ENCODE assay signal across 1 mouse cellular context in the genomic region with DNA sequence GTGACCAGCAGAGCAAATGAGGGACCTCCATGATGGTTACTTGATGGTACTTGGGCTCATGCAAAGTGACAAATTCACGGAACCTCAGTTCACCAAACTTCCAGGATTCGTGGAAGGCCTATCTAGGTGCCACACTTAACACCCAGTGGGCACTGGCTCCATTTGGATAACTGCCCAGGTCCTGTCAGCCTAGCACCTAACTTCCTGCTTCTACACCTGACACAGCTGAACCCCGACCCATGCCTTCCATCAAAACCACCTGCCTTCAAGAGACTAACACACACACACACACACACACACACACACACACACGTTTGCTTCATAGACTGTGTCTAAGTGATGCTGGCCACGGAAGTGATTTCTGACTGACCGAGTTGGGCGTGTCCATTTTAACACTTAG.
TF ChIP-seq lines count a peak whose summit lies in the region.

No protein-coding gene starts in this region.

TF ChIP-seq in MEL, 35 proteins besides CTCF, POLR2A, EP300 and RAD21 (continued from another document):
- TF ChIP-seq NELFE (IDR thresholded peaks at IDR 0.05; ENCODE audit: low read depth, low read length) (no peak), UBTF (IDR thresholded peaks at IDR 0.05; ENCODE audit: borderline replicate concordance, insufficient read depth, low read depth, low read length) (no peak)
TF ChIP-seq in MEL: peak in this region for 0.
